Mouse (Mus musculus) heart, adult 11 months (tissue): ENCODE data around the gene Hist1h2ad.
"Not testable (repeated sequence)": the region's sequence is repeated elsewhere in the genome, so short reads cannot be mapped to it uniquely, and the experiment has no call there.

Experiments
- DNase-seq: peaks from one replicate; pipeline ENCODE4 v3.0.0; 2022

Hist1h2ad gene

GRCm38 (mm10) chr13:23570261-23571021 is 3.7 kb upstream of the Hist1h2ad start:
- not testable (repeated sequence) for DNase-seq

GRCm38 (mm10) chr13:23571022-23571503 is 3.1 kb upstream of the Hist1h2ad start, which contains the start of the genes Hist1h2ae and Hist1h2bg:
Hist1h2ae (minus strand) TSS chr13:23571220.
Hist1h2bg (plus strand) TSS chr13:23571396.
- DNase-seq = peak; percentile 98

- not testable (repeated sequence) for DNase-seq
Measured at GRCm38 (mm10) chr13:23571504-23572217, 2.5 kb upstream of the Hist1h2ad start.

- no peak for DNase-seq
Measured at GRCm38 (mm10) chr13:23572218-23573033, 1.8 kb upstream of the Hist1h2ad start.

GRCm38 (mm10) chr13:23573034-23573897 is 915 bp upstream of the Hist1h2ad start:
- peak; percentile 88 for DNase-seq

GRCm38 (mm10) chr13:23574546-23575170 is 477 bp downstream of the Hist1h2ad start:
- peak; percentile 50 for DNase-seq

- DNase-seq = peak; percentile 97
Measured at GRCm38 (mm10) chr13:23575271-23575851, 1.2 kb downstream of the Hist1h2ad start, which contains the start of gene Hist1h3d. Hist1h3d (plus strand) TSS chr13:23575763.

GRCm38 (mm10) chr13:23575864-23576313 is 1.7 kb downstream of the Hist1h2ad start:
- peak; percentile 90 for DNase-seq

- DNase-seq = peak; percentile 60
Measured at GRCm38 (mm10) chr13:23576351-23576881, 2.2 kb downstream of the Hist1h2ad start.

- DNase-seq = peak; percentile 62
Measured at GRCm38 (mm10) chr13:23576906-23577639, 2.9 kb downstream of the Hist1h2ad start.

- DNase-seq = no peak
Measured at GRCm38 (mm10) chr13:23577835-23578234, 3.7 kb downstream of the Hist1h2ad start.

- DNase-seq = peak; percentile 100
Measured at GRCm38 (mm10) chr13:23581408-23582218, 7.4 kb downstream of the Hist1h2ad start, which contains the start of gene Hist1h4d. Hist1h4d (plus strand) TSS chr13:23581598.

GRCm38 (mm10) chr13:23582219-23583056 is 8.3 kb downstream of the Hist1h2ad start:
- DNase-seq = peak; percentile 76

- DNase-seq = peak; percentile 80
Measured at GRCm38 (mm10) chr13:23583387-23584068, 9.3 kb downstream of the Hist1h2ad start.

- DNase-seq = no peak
Measured at GRCm38 (mm10) chr13:23584331-23584730, 10.2 kb downstream of the Hist1h2ad start.

GRCm38 (mm10) chr13:23585029-23585441 is 10.9 kb downstream of the Hist1h2ad start:
- DNase-seq = peak; percentile 98
